Mouse (Mus musculus): ENCODE data around the gene Tmem274.
"Not testable (repeated sequence)": the region's sequence is repeated elsewhere in the genome, so short reads cannot be mapped to it uniquely, and the experiment has no call there.

GRCm38 (mm10) chr4:149431887-149432286 is 45.3 kb upstream of the Tmem274 start:
- TF ChIP-seq CTCF (IDR thresholded peaks at IDR 0.05; ENCODE audit: borderline replicate concordance, insufficient read depth, low read depth, low read length); POLR2A (IDR thresholded peaks at IDR 0.05; ENCODE audit: borderline replicate concordance, insufficient read depth, low read length): not testable (repeated sequence)
